Mouse (Mus musculus): ENCODE measurements around the gene Sh3rf3.

DNA sequence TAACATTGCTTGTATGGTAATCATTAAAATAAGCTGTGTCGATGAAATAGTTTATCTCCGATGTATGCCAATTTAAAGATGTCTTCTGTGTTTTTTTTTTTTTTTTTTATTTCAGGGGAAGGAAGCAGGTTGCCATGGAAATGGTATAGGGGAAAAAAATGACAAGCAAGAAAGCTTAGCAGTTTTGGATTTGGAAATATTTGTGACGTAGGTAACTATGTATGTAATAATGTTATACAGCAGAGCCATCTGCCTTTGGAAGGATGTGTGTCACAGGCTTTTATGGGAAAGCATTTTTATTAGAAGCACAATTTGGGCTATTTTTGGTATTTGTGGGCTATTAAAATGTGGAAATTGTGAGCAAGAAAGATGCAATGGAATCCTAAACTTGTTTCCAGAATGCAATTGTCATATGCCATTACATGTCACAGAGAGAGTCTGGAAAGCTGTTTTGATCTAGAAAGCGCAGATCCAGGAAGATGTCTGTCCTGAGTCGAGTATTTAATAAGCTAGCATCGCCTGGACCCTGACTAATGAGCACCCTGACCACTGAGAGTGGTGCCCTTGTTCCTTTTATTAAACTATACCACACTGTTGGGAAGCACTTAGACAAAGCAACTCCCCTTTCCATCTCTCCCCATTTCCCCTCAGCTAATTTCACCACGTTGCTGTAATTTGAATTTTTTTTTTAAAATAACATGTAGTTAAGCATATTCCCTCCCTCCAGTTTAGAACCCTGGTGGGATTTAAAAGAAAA lies 58.8 kb downstream of the Sh3rf3 start:
- no peak for TF ChIP-seq CTCF (IDR thresholded peaks at IDR 0.05; ENCODE audit: extremely low read depth, insufficient read length, insufficient replicate concordance, low read depth, low read length)
- TF ChIP-seq POLR2A (IDR thresholded peaks at IDR 0.05; ENCODE audit: low read depth, low read length): no peak

Data from small intestine, adult 2 months (tissue).